Mouse (Mus musculus) CH12F3 (cell line): ENCODE data around the gene Tfb2m.

ENCODE experiments used
- in situ Hi-C: fragments of 300-500 bp; cut with MboI; formaldehyde crosslinking; loops from 2 replicates; pipeline ENCODE4 v1.14.3; 2020; ENCODE audit warnings: low sequenced_read_pairs

The Tfb2m gene

GRCm38 (mm10) chr1:179506530-179507315 is 39.3 kb downstream of the Tfb2m start:
- in situ Hi-C loops, result loop anchor here (10.0 kb wide), 1 partner anchor 228 kb away; no protein-coding TSS in a partner anchor

GRCm38 (mm10) chr1:179502565-179502964 is 43.5 kb downstream of the Tfb2m start:
- in situ Hi-C loops, result loop anchor here (10.0 kb wide), 1 partner anchor 232 kb away; no protein-coding TSS in a partner anchor

DNA sequence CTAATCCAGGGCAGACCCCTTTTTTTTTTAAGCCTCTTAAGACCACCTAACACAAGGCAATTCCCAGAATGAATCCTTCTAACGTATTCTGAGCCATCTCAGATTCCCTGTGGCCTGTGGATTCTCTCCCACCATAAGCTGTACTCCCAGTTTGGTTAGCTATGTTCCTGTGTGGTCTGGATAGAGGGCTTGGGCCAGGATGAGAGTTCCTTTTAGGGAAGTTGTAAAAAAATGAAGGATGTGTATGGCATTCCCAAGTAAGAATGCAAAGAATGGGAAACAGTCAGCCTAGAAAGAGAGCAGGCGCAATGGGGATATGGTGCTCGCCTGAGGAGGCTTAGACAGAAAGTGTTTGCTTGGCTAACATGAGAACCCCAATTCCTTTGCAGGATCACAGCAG is 46.8 kb downstream of the Tfb2m start:
- in situ Hi-C loops, result loop anchor here (25.0 kb wide), 1 partner anchor 962 kb away; the partner anchor contains the start of gene Kif26b

DNA sequence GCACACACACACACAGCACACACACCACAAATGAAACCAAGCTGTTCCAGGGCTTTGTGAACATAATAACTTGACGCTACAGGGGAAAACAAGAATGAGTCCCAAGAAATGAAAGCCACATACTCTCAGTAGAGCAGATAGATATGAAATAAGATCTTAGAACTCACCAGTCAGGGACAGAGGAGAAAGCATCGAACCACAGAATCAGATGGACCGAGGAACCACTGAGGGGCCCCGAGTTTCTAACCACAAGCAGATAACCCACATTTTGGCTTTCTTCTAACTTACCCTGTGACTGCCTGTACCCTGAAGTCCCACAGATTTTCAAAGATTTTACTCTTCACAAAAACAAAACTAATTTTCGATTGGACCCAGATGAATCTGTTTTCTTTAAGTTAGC is 53.2 kb downstream of the Tfb2m start:
- in situ Hi-C loops, result loop anchor here (25.0 kb wide), 1 partner anchor 956 kb away; the partner anchor contains the start of gene Kif26b

- in situ Hi-C loops, result loop anchor here (25.0 kb wide), 1 partner anchor 951 kb away; the partner anchor contains the start of gene Kif26b
Measured at GRCm38 (mm10) chr1:179488520-179488919, 57.5 kb downstream of the Tfb2m start.

- in situ Hi-C loops, result loop anchor here (25.0 kb wide), 1 partner anchor 951 kb away; the partner anchor contains the start of gene Kif26b
Measured at GRCm38 (mm10) chr1:179487990-179488389, 58.1 kb downstream of the Tfb2m start.

DNA sequence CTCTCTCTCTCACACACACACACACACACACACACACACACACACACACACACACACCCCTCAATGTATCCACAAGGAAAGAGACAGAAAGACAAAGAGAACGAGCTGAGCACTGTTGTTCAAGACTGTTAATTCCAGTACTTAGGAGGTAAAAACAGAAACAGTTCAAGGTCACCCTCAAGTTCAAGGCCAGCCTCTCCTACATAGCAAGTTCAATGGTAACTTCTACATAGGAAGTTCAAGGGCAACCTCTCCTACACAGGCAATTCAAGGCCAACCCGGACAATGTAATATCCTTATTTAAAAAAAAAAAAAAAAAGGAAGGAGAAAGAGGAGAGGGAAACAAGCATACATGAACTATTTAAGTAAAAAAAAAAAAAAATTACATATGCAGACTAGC is 58.8 kb downstream of the Tfb2m start:
- in situ Hi-C loops, result loop anchor here (25.0 kb wide), 1 partner anchor 950 kb away; the partner anchor contains the start of gene Kif26b

DNA sequence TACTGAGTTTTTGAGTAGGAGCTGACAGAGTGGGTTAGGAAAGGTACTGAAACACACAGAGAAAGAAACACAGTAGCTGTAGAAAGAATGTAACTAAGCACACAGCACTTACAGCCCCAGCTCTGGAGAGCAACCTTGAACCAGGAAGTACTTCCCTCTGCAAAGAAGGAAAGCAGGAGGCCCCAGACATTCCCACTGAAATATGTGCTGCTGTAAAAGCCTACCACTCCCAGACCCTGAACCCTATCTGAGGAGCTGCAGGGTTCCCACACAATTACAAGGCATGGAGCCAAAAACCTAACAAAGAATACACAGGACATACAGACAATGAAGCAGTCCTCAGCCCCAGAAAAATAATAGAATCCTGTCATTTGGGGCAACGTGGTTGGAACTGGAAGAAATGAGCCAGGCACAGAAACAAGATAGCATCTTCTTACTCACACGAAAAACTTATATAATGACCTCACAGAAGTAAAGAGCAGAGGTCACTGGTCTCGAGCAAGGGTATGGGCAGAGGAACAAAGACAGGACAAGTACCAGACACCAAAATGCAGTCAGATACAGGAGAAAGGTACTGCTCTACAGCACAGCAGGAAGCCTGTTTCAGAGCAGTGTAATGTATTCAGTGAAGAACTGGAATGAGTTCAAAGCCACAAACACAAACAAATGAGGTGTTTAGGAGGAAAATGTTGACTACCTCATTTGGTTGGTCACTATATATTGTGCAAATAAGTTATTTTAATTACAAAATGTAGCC is 60.1 kb downstream of the Tfb2m start:
- in situ Hi-C loops, result loop anchor here (25.0 kb wide), 1 partner anchor 949 kb away; the partner anchor contains the start of gene Kif26b

DNA sequence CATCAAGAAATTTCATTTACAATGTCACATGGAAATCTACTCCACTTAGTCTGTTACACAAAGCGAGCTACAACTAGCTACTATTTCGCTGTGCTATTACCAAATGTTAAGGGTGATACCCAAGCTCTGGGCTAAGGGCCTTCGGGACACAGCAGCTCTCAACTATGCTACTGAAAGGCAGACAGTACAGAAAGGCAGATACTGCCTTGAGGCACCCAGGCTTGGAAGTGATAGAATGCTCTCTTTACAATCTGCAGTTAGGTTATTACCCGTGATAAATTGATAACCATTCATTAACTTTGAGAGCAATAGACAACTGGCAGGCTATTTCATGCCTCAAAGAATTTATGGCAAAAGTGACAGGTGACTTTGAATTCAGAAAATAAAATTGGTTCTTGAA is 65.2 kb downstream of the Tfb2m start:
- in situ Hi-C loops, result loop anchor here (25.0 kb wide), 1 partner anchor 944 kb away; the partner anchor contains the start of gene Kif26b
